Mouse (Mus musculus) erythroid progenitor cell, adult 5-6 weeks (primary cell): ENCODE results near the gene Aspscr1. TPM values are rescaled to one million over a fixed set of nuclear protein-coding genes. Genes with fewer than 3 reads are reported as not detected.
"Not testable (repeated sequence)": the region's sequence is repeated elsewhere in the genome, so short reads cannot be mapped to it uniquely, and the experiment has no call there.

Experiments
- ATAC-seq: replicated peaks from 2 replicates; pipeline ENCODE4 v1.8.0; 2016; ENCODE audit warnings: moderate number of reproducible peaks, mild to moderate bottlenecking, moderate TSS enrichment, inconsistent platforms; ENCODE audit not compliant: poor library complexity, low FRiP score, severe bottlenecking
- total RNA-seq, 2 experiments: library from RNA; stranded (forward) in 1 of 2; stranded (reverse) in 1 of 2; fragments of 150-400 nt in 1 of 2; fragments of 186-747, 209-891 nt in 1 of 2; gene quantifications; 2 replicates each; pipeline versions ENCODE4 v1.2.3 to v1.2.4; 2015 to 2017; ENCODE audit warnings: low replicate concordance in 2 of 2

Gene Aspscr1
- total RNA-seq, 2 experiments from 2014 or later, result 33.1 to 59.7 TPM

DNA sequence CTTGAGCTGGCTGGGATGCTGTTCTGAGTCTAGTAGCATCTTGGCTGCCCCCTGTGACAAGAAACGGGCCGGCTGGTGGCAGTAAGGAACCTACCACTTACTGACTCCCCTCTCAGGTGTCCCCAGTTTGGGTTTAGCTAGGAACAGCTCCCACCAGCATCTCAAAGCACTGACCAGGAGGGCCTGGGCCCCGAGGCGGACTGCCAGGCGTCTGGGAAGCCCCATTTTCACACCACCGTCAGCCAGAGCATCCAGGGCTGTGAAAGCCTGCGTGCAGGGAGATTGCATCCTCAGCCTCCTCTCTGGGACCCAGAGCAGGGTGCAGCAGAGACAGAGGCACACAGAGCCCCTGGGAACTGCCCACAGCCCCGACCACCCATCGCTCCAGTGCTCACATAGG is 31.5 kb upstream of the Aspscr1 start:
- ATAC-seq, result no peak

DNA sequence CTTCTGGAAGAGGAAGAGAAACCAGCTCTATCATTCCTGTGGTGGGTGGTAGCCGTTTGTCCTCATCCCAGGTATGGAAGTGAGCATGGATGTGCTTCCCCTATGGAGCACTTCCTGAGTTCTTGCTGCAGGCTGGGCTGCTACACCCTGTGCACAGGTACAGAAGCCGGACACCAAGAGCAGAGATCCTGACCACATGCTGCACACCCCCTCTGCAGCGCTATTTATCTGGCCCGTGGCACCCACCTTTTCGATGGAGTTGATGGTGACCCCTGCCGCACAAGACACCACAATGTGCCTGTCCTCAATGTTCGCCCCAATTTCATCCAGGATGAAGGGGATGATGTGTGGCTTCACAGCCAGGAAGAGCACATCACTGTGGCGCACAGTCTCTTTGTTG is 30.9 kb upstream of the Aspscr1 start:
- ATAC-seq, result no peak

DNA sequence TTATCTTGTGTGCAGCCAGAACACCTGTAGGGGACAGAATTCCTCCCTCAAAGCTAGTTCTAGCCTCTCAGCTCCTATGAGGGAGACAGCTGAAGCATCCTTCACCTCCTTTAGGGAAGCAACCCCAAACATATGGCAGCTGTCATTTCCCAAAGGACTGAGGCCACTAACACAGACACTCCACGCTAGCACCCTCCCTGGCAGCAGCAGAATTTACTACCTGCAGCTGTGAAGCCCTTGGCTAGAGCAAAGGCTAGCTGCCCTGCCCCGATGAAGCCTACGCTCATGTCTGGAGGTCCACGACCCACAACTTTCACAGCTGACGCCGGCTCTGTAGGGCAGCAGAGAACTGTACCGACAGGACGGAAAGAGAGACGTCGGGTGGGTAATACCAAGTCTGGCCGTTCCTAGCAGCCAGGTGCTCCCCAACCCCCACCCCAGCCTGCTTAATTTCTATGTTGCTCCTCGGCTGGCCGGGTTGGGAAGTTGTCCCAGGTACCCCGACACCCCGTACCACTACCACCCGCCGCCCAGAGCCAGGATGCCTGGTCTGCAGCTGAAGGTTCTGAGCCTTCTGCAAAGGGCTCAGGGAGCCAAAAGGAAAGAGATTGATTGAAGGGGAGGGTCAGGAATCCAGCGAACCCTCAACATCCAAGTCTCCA is 29.7 kb upstream of the Aspscr1 start:
- peak; percentile 33 for ATAC-seq

DNA sequence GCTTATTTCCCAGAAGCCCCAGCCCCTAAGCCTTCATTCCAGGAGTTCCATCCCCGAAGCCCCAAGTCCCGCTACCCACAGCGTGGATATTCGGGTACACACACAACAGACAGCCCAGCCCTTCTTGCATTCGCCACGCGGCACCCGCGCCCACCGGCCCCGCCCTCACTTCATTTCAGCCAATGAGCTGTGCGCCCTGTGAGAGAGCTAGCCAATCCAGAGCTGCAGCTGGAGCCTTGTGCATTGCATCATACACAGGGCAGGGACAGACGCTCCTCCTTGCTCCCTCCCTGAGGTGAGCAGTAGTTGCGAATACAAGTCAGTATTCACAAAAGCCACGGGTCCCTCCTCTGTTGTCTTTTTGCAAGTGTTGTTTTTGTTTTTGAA is 29.2 kb upstream of the Aspscr1 start, which contains the start of gene Pycr1:
TSS of gene Pycr1 (minus strand) at position 169 of the 387 bp plus-strand sequence.
- peak; percentile 94 for ATAC-seq

DNA sequence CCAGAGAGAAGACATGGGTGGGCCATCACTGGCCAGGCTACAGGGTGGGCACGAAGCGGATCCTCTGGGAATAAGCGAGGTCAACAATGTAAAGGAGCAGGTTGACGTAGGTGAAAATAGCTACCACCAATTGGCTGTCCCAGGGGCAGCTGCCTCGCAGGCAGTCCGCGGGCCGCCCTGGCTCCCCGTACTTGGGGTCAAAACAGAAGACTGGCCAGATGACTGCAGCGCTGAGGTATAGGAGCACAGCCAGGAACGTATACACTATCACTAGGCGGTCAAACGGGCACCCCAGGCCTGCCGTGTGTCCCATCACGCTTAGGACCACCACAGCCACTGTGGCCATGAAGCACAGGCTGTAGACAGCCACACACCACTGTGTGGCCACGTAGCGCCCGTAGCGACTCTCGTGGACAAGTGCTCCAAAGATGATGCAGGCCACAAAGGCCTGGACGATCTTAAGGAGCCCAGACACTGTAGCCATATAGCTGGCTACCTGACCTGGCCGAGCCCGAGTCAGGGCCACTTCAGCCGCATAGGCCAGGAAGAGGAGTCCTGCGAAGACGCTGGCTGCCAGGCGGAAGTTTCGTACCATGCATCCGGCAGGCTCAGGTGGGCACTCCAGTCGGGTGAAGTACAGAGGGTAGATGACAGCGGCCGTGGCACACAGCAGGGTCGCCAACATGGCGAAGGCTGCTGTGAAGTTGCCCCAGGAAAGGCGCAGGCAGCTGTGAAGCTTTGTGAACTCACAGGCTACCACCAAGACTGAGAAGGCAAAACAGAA is 25.5 kb upstream of the Aspscr1 start:
- ATAC-seq, result no peak

DNA sequence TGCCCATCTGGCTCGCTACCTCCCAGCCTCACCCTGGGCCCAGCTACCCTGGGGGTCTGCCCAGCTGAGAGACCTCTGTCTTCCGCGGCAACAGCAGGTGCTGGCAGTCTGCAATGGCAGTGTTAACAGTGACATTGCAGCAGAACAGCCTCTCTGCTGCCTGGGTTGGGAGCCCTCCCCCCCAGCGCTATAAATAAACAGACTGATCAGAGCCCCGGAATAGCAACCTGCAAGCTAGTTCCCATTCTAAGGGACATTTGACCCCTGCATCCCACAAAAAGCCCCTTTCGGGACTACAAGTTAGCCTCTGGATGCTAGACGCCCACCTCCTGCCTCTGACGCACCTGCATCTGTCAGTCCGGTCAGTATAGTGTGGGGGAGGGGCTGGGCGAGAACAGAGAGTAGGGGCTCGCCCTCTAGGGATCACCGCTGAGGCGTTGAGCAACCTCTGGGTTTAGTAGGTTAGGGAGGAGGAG is 24.7 kb upstream of the Aspscr1 start, which contains the start of gene Myadml2:
TSS of gene Myadml2 (minus strand) at position 158 of the 476 bp plus-strand sequence.
- ATAC-seq, result no peak

DNA sequence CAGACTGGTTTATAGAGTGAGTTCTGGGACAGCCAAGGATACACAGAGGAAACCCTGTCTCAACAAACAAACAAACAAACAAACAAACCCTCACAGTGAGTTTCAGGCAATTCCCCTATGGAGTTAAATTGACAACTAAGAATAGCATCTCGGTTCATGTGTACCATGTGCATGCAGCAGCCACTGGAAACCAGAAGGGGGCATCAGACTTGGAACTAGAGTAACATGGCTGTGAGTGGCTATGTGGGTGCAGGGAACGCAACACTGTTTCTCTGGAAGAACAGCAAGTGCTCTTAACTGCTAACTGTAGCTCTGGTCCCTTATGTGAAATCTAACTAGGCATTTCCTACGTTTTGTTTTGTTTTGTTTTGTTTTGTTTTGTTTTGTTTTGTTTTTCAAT is 20.9 kb upstream of the Aspscr1 start:
- peak; percentile 51; the same call in 1 of the 2 replicates for ATAC-seq

DNA sequence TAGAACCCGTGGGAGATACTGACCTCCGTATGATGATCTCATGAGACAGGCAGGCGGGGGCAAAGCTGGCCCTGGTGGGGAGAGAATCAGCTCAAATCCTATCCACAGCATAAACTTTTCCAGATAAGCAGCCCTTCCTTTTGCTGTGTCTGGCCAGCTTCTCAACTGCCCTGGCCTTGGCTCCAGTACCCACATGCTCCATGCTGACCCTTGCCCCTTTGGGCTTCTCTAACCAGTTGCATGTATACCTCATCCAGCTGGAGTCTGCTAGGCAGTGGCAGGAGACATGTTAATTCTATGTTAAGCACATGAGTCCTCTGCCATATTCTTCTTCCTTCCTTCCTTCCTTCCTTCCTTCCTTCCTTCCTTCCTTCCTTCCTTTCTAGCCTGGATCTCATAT is 18.0 kb upstream of the Aspscr1 start:
- ATAC-seq, result no peak

DNA sequence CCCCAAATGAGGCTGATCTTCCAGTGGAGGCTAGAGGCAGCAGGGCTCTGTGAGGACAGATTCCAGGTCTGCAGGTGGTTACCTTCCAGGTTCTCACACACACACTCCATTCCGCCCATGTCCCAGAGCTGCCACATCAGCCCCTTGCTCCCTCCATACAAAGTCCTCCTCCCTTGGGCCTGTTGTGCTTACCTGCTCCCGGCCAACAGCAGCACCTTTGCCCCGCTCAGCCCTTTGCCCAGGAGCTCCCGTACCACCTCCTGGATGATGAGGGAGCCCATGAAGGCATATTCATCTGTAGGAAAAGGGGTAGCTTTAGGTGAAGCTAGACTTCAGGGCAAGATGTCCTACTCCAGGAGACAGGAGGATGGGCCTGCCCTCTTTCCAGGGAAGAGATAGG is 15.5 kb upstream of the Aspscr1 start:
- no peak for ATAC-seq

DNA sequence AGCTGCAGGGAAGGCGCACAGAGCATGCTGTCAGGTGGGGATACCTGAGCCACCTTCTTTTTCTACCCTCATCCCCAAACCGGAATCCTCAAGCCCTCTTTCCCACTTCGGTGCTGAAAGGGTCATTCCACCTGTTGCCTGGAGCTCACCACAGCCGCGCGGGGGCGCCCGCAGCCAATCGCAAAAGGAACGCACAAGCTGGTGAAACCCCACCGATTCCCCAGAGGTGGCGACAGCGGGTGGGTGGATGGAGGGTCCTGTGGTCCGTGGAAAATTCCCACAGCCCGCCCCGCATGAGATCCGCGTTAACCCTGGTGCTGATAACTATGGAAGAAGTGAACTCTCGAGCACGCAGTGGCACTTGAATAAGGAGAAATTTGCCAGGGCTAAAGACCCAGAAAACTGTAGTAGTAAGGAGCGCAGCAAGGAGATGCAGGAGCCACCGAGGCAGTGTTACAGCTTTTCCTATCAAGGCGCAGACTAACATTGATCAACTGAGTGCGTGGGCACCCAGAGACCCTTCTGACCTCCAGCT is 13.8 kb upstream of the Aspscr1 start:
- ATAC-seq, result 0 out of 2 replicates have a peak, but pooled peaks have one; percentile 56

DNA sequence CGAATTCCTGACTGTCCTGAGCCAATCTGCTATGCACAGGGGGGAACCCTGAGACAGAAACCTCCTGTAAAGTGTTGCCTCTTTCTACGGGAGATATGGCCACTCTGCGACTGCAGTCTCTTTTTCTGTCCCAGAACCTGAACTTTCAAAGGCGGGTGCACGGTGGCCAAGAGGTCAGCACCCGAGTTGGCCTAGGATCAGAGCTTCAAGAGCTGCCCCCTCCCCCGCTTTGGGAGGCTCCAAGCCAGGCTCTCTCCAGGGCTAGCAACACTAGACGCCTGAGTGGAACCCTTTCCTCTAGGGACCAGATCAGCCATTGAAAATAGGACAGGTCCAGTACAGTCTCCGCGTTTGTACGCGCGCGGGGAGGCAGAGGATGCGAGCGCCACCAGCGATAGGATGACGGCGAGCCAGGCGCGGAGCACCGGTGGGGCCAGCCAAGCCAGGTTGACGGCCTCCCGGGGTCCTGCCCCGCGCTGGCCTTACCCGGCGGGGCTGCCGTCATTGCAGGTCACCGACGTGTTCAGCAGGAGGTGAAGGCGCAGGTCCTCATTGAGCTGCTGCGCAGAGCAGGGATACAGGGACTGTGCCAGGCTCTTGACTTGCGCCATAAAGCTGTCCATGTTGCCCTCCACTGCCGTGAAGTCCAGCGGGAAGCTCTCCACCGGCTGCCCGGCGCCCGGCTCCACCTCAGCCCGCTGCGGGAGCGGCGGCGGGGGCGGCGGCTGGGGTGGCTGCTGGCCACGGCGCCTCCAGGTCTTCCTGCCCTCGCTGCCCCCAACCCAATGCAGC is 13.1 kb upstream of the Aspscr1 start:
- ATAC-seq, result no peak

DNA sequence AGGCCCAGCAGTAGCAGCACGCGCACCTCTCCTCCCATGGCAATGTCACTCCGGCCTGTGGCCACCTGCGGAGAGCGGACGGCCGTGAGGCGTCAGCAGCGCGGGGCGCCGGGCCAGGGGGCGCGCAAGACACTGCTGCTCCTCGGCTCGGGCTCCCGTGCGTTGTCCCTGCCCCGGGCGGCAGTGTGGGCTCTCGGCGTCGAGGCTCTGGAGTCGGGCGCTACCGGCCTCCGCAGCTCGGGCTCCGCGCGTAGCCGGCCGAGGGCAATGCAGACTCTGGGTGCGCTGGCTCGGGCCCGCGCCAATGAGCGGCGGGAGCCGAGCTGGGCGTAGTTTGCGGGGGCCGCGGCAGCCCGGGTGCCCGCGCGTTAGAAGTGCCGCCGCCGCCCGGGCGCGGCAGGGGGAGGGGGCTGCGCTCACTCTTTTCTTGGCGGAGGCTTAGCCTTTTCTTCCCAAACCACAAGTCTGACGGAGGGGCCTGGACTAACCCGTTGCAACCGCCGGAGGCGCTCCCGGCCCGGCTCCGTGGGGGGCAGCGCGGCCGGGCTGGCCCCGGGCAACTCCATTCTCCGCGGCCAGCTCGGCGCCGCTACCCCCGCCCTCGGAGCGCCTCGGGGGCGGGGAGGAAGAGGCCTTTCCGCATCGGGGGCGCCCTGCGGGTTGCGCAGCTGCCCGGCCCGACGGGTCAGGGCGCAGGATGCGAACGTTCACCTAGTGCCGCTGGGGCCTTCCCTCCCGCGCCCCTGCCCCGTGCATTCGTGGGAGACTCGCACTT is 12.3 kb upstream of the Aspscr1 start:
- ATAC-seq, result no peak

DNA sequence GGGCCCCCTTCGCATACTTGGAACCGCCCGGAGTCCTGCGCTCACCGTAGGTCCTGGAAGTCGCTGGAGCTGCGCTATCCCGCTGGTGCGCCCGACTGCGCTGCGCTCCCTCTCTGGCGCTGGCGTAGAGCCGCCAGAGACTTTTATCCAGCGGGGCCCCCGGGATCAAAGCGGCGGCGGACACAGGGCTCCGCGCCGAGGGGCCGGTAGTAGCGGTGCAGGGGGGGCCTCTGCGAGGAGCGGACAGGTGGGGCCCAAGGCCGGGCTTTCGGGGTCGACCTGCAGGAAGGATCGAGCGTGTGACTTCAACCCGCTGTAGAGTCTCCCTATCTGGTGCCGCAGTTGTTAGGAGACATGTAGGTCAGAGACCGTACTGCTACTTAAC is 11.7 kb upstream of the Aspscr1 start, which contains the start of gene Notum:
TSS of gene Notum (minus strand) at position 100 of the 385 bp plus-strand sequence.
- no peak for ATAC-seq

DNA sequence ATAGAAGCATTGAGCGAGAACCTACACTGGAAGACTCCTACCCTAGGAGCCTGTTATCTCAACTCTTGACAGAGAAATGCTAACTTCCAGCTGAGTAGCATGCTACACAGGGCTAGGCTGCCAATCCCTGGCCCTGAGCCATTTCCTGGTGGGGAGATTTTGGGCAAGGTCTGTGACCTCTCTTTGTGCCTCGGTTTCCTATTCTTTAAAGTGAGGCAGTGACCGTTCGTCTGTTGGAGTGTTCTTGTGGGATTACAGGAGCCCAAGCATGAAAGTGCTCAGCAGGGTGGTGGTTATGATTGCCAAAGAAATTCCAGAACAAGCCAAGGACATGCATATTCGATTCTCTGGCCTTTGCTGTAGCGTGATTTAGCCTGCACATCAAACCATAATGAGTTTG is 10.0 kb upstream of the Aspscr1 start:
- ATAC-seq, result no peak

DNA sequence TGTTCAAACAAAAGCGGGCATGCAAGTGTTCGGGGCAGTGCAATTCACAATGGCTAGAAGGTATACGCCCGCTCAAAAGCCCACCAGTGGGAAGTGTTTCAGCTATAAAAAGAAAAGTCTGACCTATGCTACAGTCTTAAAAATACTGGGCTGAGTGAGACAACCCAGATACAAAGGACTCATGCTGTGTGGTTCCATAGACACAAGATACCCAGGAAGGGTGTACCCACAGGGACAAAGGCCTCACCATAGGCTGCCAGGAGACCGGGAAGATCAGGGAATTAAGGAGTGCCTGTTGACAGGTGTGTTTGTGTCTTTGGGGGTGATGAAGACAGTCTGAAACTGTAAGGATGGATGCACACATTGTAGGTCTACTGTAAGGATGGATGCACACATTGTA is 9.1 kb upstream of the Aspscr1 start:
- ATAC-seq, result no peak

DNA sequence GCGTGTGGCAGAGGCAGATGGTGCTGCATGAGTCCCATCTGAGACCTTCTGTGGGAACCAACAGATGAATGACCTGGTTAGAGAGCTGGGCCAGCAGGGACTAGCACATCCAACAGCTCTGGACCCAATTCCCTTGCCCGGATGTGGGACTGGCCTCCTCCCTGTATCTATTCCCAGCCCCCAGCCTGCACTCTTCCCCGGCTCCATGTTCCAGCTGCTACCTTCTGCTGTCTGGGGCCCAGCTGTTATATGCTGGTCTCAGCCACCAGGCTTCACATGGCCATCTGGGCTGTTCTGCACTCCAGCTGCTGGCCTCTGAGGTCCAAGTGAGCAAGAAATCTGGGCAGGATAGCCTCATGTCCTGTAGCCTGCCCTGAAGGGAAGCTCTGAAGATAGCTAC is 7.4 kb upstream of the Aspscr1 start:
- ATAC-seq, result no peak

DNA sequence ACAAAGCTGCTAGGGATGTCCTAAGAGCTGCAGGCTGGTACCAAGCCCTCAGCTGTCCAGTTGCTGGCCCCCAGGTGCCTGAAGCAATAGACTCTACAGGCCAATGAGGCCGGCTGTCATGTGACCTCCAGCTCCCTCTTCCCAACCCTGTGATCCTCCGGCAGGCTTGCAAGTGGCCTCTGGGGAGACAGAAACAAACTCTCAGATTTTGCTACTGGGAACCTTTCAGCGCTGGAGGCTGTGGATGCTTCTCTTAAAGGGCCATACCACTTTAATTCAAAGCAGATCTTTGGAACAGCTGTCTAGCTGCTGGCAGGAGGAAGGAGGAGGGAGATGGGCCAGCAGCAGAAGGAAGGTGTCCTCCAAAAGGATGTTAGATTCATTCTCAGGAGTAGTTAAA is 6.2 kb upstream of the Aspscr1 start:
- no peak for ATAC-seq

DNA sequence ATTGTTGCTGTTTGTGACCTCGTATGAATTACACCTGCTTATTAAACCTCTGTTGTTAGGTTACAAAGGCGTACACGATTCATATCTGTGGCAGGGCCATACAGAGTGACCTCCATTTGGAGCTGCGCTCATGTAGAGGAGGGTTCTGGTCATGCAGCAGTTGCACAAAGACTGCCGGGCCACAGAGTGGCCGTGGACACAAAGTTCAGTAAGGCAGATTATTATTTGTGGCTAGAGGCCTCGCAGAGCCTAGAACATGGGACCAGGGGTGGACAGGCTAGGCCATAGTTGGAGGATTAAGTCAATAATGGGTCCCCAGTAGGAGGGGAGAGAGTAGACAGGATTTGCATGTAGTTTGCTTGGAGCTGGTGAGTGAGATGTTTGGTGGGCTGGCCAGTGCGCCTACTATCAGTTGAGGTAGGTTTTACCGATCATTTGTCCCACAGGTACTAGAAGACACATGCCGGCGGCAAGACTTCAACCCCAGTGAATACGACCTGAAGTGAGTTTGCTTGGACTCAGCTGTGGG is 885 bp downstream of the Aspscr1 start:
- ATAC-seq, result peak; percentile 33; the same call in 1 of the 2 replicates

DNA sequence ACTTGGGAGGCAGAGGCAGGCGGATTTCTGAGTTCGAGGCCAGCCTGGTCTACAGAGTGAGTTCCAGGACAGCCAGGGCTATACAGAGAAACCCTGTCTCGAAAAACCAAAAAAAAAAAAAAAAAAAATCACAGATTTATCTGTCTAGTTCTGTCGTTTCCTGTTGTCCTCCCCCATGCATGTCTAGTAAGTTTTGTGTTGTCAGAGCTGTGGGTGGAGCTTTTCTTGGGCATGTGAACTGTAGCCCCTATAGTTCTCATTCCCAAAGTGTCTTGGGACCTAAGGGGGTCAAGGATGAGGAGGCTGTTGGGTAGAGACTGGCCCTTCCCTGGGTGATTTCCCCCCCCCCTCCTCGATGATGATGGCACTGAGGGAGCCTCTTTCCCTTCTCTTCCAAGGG is 3.1 kb downstream of the Aspscr1 start:
- not testable (repeated sequence) for ATAC-seq
